Mouse (Mus musculus) v-Abl transformed pro-B cells (cell line): ENCODE measurements around the gene Fbxl16.
"Not testable (repeated sequence)": the region's sequence is repeated elsewhere in the genome, so short reads cannot be mapped to it uniquely, and the experiment has no call there.

Experiments used
- in situ Hi-C, 2 experiments: fragments of 400-800 bp; cut with MboI; formaldehyde crosslinking; loops; one replicate each; pipeline ENCODE4 v1.15.1; 2025; ENCODE audit not compliant: unreplicated experiment in 2 of 2

The Fbxl16 gene

GRCm38 (mm10) chr17:25794197-25794596, 14.7 kb upstream of the Fbxl16 start:
- in situ Hi-C loops: no loop called here

- in situ Hi-C loops: no loop called here
Measured at GRCm38 (mm10) chr17:25794998-25795397, 13.9 kb upstream of the Fbxl16 start.

- in situ Hi-C loops: no loop called here
Measured at GRCm38 (mm10) chr17:25795609-25796092, 13.2 kb upstream of the Fbxl16 start, which contains the start of gene AC134908.4. AC134908.4 (minus strand) TSS chr17:25795659.

- in situ Hi-C loops: no loop called here
Measured at GRCm38 (mm10) chr17:25796211-25796771, 12.6 kb upstream of the Fbxl16 start.

GRCm38 (mm10) chr17:25796951-25797369, 11.9 kb upstream of the Fbxl16 start, which contains the start of gene Metrn:
Metrn (minus strand) TSS chr17:25797136.
- in situ Hi-C loops: no loop called here

GRCm38 (mm10) chr17:25801029-25801428, 7.9 kb upstream of the Fbxl16 start:
- in situ Hi-C loops: loop anchor here (5.0 kb wide), 2 partner anchors 34 to 69 kb away; no protein-coding TSS in a partner anchor

GRCm38 (mm10) chr17:25802825-25803517, 5.9 kb upstream of the Fbxl16 start:
- in situ Hi-C loops: loop anchor here (5.0 kb wide), 2 partner anchors 36 to 71 kb away; no protein-coding TSS in a partner anchor

- in situ Hi-C loops: no loop called here
Measured at GRCm38 (mm10) chr17:25806507-25806906, 2.4 kb upstream of the Fbxl16 start.

- in situ Hi-C loops: not testable (repeated sequence)
Measured at GRCm38 (mm10) chr17:25807452-25807851, 1.4 kb upstream of the Fbxl16 start.

GRCm38 (mm10) chr17:25808028-25808427, 857 bp upstream of the Fbxl16 start:
- in situ Hi-C loops: no loop called here

GRCm38 (mm10) chr17:25809606-25810340, 888 bp downstream of the Fbxl16 start:
- in situ Hi-C loops: loop anchor here (5.0 to 10.0 kb wide), 2 partner anchors 42 to 415 kb away; no protein-coding TSS in a partner anchor

GRCm38 (mm10) chr17:25810890-25811289, 2.0 kb downstream of the Fbxl16 start:
- in situ Hi-C loops: loop anchor here (5.0 to 10.0 kb wide), 2 partner anchors 44 to 416 kb away; no protein-coding TSS in a partner anchor

- in situ Hi-C loops: loop anchor here (5.0 to 10.0 kb wide), 2 partner anchors 46 to 419 kb away; no protein-coding TSS in a partner anchor
Measured at GRCm38 (mm10) chr17:25813471-25813870, 4.6 kb downstream of the Fbxl16 start.

- in situ Hi-C loops: loop anchor here in 1 of 2 experiments (10.0 kb wide), 1 partner anchor 423 kb away; no protein-coding TSS in a partner anchor
Measured at GRCm38 (mm10) chr17:25817662-25818061, 8.8 kb downstream of the Fbxl16 start.

GRCm38 (mm10) chr17:25818851-25819780, 10.2 kb downstream of the Fbxl16 start:
- in situ Hi-C loops: loop anchor here in 1 of 2 experiments (10.0 kb wide), 1 partner anchor 424 kb away; no protein-coding TSS in a partner anchor

GRCm38 (mm10) chr17:25823452-25823851, 14.6 kb downstream of the Fbxl16 start, which contains the start of gene Wdr24:
Wdr24 (plus strand) TSS chr17:25823627.
- in situ Hi-C loops: no loop called here

GRCm38 (mm10) chr17:25824362-25825142, 15.7 kb downstream of the Fbxl16 start:
- in situ Hi-C loops: no loop called here

GRCm38 (mm10) chr17:25825311-25825710, 16.4 kb downstream of the Fbxl16 start:
- in situ Hi-C loops: no loop called here
